Mouse (Mus musculus): ENCODE measurements around the gene Higd1a. TPM values are rescaled to one million over a fixed set of nuclear protein-coding genes. Genes with fewer than 3 reads are reported as not detected.

Higd1a gene
- polyA plus RNA-seq, 1 experiment from 2014 or later = 174 TPM

DNA sequence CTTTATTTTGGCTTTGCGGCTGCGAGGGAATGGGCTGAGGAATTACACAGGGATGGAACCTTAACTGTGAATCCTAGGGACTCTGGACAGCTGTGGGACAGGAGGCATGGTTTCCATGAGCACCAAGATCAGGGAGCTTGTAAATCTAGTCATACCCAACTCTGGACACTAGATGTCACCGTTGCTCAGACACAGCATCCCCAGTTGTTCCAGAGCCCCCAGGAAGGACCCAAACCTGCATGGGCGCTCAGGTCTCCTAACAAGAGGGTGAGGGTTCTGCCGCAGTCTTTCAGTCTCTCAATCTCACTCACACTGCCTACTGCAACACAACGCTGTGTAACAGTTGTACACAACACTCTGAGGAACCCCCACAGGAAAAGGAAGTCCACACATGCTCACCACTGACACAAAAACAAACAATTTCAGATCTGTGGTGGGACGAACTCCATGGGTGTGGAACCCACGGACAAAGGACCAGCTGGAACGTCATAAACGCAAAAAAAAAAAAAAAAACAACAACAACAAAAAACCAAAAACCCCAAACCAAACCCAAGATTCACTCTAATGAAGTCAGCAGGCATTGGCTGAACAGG, 11.5 kb downstream of the Higd1a start:
- no peak overlapping the region for H3K27ac ChIP-seq
- WGBS = 58% methylated on average over 10 of the region's 10 CpGs
- H3K9me3 ChIP-seq (replicated peaks) = no peaks in the 10 kb centered on the region
- no peak overlapping the region for H3K4me3 ChIP-seq
- no peaks in the 10 kb centered on the region for H3K4me1 ChIP-seq
- H3K36me3 ChIP-seq = peaks cover 45% of the 10 kb centered on the region
- DNase-seq (ENCODE audit: low spot score) = no peak
- H3K27me3 ChIP-seq (ENCODE audit: low read depth, poor library complexity, severe bottlenecking) = 0 out of 2 replicates have a peak, but pooled peaks cover 3% of the 10 kb centered on the region

- no peaks in the 10 kb centered on the region for H3K9me3 ChIP-seq (replicated peaks)
- DNase-seq (ENCODE audit: low spot score) = no peak
- peaks cover 12% of the 10 kb centered on the region for H3K4me1 ChIP-seq
- peaks cover 9% of the 10 kb centered on the region for H3K36me3 ChIP-seq
- 97% methylated on average over 2 of the region's 2 CpGs for WGBS
- H3K4me3 ChIP-seq = no peak overlapping the region
- no peak overlapping the region for H3K27ac ChIP-seq
- H3K27me3 ChIP-seq (ENCODE audit: low read depth, poor library complexity, severe bottlenecking) = 0 out of 2 replicates have a peak, but pooled peaks cover 19% of the 10 kb centered on the region
Observed at GRCm38 (mm10) chr9:121842914-121843313, 15.2 kb downstream of the Higd1a start.

GRCm38 (mm10) chr9:121839622-121839965, 18.6 kb downstream of the Higd1a start:
- Histone ChIP-seq H3K36me3 (no peaks in the 10 kb centered on the region), H3K4me1 (peaks cover 12% of the 10 kb centered on the region), H3K27ac (peak overlapping the region; percentile 74; the same call in 1 of the 2 replicates), H3K4me3 (peak overlapping the region; percentile 63), H3K9me3 (replicated peaks) (no peaks in the 10 kb centered on the region), H3K27me3 (ENCODE audit: low read depth, poor library complexity, severe bottlenecking) (0 out of 2 replicates have a peak, but pooled peaks cover 19% of the 10 kb centered on the region)
- 45% methylated on average over 7 of the region's 7 CpGs for WGBS
- no peak for DNase-seq (ENCODE audit: low spot score)

GRCm38 (mm10) chr9:121838829-121839621, 19.1 kb downstream of the Higd1a start, which contains the start of gene Ccdc13:
TSS of gene Ccdc13 (minus strand) at chr9:121839461.
- WGBS = 4% methylated on average over 61 of the region's 61 CpGs
- H3K4me3 ChIP-seq = peak within 1 kb of the TSS; percentile 63

DNA sequence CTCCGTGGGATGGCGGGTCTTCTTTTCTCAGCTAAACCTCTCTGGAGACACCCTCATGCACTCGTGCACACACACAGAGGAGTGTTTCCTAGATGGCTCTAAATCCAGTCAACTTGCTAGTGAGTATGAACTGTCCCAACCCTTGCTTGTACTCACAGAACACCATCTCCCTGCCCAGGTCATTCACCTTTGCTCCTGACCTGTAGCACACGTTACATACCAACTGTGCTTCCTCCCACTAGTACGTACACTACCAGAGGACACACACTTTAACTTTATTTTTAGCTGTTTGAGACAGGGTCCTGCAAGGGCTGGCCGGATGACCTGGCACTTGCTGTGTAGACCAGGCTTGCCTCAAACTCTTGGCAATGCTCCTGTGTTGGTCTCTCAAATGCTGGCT, 20.2 kb downstream of the Higd1a start:
- 93% methylated on average over 6 of the region's 6 CpGs for WGBS
- no peak overlapping the region for H3K27ac ChIP-seq
- no peak for DNase-seq (ENCODE audit: low spot score)

More at GRCm38 (mm10) chr9:121838829-121839621, 19.1 kb downstream of the Higd1a start, which contains the start of gene Ccdc13:
- H3K36me3 ChIP-seq = no peaks in the 10 kb centered on the region
- H3K9me3 ChIP-seq (replicated peaks) = no peaks in the 10 kb centered on the region
- H3K27ac ChIP-seq = peak within 1 kb of the TSS; percentile 74
- DNase-seq (ENCODE audit: low spot score) = peak; percentile 95
- 0 out of 2 replicates have a peak, but pooled peaks cover 19% of the 10 kb centered on the region for H3K27me3 ChIP-seq (ENCODE audit: low read depth, poor library complexity, severe bottlenecking)
- H3K4me1 ChIP-seq = peaks cover 12% of the 10 kb centered on the region

GRCm38 (mm10) chr9:121833825-121834224, 24.3 kb downstream of the Higd1a start:
- 82% methylated on average over 11 of the region's 11 CpGs for WGBS
- no peaks in the 10 kb centered on the region for H3K36me3 ChIP-seq
- H3K27ac ChIP-seq = no peak overlapping the region
- no peak overlapping the region for H3K4me3 ChIP-seq
- H3K27me3 ChIP-seq (ENCODE audit: low read depth, poor library complexity, severe bottlenecking) = 0 out of 2 replicates have a peak, but pooled peaks cover 9% of the 10 kb centered on the region
- peaks cover 3% of the 10 kb centered on the region for H3K4me1 ChIP-seq
- no peak for DNase-seq (ENCODE audit: low spot score)
- H3K9me3 ChIP-seq (replicated peaks) = no peaks in the 10 kb centered on the region

More for the DNA sequence above, 20.2 kb downstream of the Higd1a start:
- H3K9me3 ChIP-seq (replicated peaks) = no peaks in the 10 kb centered on the region
- H3K4me1 ChIP-seq = peaks cover 12% of the 10 kb centered on the region
- no peaks in the 10 kb centered on the region for H3K36me3 ChIP-seq
- H3K4me3 ChIP-seq = no peak overlapping the region
- H3K27me3 ChIP-seq (ENCODE audit: low read depth, poor library complexity, severe bottlenecking) = 0 out of 2 replicates have a peak, but pooled peaks cover 19% of the 10 kb centered on the region

GRCm38 (mm10) chr9:121830956-121831293, 27.2 kb downstream of the Higd1a start:
- no peak overlapping the region for H3K27ac ChIP-seq
- WGBS = 28% methylated on average over 6 of the region's 6 CpGs
- no peaks in the 10 kb centered on the region for H3K36me3 ChIP-seq
- no peaks in the 10 kb centered on the region for H3K9me3 ChIP-seq (replicated peaks)
- no peak overlapping the region for H3K4me3 ChIP-seq
- DNase-seq (ENCODE audit: low spot score) = peak; percentile 82
- H3K27me3 ChIP-seq (ENCODE audit: low read depth, poor library complexity, severe bottlenecking) = no peaks in the 10 kb centered on the region
- H3K4me1 ChIP-seq = peaks cover 7% of the 10 kb centered on the region

DNA sequence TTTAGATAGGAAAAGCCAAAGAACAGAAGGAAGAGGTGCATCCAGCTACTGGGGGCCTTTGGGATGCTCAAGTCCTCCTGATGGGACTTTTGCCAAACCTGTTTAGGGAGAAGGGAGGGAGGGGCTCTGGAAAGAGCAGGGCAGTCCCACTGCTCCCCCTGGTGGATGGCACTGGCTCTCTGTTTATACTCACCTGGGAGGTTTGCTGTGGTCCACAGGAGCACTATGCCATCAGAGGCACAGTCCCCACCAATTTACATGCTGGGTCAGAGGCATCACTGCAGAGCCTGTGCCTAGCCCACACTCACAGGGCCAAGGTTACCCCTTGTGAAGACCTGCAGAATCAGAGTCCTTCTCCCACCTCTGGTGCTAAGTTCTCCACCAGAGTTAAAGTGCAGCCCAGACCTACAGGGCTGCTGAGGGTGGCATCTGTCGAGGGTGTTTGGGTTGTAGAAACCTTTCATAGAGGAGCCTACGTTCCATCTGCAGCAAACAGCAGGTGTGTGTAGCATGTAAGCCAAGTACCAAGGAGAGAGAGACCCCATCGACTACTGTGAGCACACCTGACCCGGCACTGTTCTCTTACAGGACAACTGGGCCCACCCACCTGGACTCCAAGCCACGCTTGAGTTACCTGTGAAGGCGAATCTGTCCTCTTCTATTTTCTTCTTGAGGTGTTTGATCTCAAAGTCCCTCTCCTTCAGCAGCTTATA, 27.8 kb downstream of the Higd1a start:
- Histone ChIP-seq H3K4me3 (no peak overlapping the region), H3K9me3 (replicated peaks) (no peaks in the 10 kb centered on the region), H3K27me3 (ENCODE audit: low read depth, poor library complexity, severe bottlenecking) (no peaks in the 10 kb centered on the region), H3K36me3 (no peaks in the 10 kb centered on the region), H3K4me1 (peaks cover 7% of the 10 kb centered on the region), H3K27ac (no peak overlapping the region)
- WGBS = 85% methylated on average over 6 of the region's 6 CpGs
- peak; percentile 42 for DNase-seq (ENCODE audit: low spot score)

DNA sequence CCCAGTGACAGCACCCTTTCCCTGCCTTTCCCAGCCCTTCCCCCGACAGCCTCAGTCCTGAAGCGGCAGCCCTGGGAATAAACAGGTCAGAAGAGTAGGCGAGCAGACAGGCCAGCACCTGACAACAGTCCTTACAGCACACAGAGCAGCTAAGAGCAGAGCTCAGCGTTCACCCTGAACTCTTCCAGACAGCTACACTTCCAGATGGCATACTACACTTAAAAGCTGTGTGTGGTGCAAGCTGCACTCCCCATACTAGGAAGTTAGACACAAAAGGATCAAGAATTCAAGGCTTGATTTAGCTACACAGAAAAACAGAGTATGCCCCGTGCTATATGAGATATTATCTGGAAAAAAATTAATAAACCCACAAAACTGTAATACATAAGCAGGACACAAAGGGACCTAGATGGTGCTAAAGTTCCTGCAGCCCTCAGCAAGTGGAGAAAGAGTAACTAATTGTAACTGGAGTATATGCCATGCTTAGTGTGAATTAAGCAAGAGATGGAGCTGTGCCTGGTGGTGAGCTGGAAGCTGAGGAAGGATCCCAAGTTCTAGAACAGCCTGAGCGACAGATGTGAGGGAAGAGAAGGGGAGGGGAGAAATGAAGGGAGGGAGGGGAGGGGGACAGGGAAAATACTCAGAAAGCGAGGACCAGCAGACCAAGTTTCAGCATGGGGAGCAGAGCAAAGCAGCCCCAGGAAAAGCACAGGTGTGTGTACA, 28.7 kb downstream of the Higd1a start:
- no peak overlapping the region for H3K4me3 ChIP-seq
- WGBS = 71% methylated on average over 7 of the region's 7 CpGs
- peaks cover 7% of the 10 kb centered on the region for H3K4me1 ChIP-seq
- no peak overlapping the region for H3K27ac ChIP-seq
- DNase-seq (ENCODE audit: low spot score) = no peak
- no peaks in the 10 kb centered on the region for H3K36me3 ChIP-seq
- H3K9me3 ChIP-seq (replicated peaks) = no peaks in the 10 kb centered on the region
- no peaks in the 10 kb centered on the region for H3K27me3 ChIP-seq (ENCODE audit: low read depth, poor library complexity, severe bottlenecking)

DNA sequence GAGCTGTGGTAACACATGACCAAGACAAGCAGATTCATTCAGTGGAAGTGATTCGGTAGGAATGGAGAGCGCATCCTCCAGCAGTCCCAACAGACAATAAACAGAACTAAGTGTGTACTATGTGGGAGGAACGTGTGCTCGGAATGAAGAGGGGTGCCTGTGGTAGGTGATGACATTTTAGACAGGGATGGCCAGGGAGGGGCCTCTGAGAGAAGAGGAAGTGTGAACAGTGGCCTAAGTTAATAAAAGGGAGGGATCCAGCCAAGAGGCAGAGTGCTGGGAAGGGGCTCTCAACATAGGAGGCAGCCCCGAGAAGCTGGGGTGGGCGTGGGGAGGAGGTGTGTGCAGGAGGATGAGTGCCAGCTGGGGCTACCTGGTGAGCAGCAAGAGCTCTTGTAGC, 29.8 kb downstream of the Higd1a start:
- Histone ChIP-seq H3K4me3 (no peak overlapping the region), H3K9me3 (replicated peaks) (no peaks in the 10 kb centered on the region), H3K27me3 (ENCODE audit: low read depth, poor library complexity, severe bottlenecking) (no peaks in the 10 kb centered on the region), H3K36me3 (no peaks in the 10 kb centered on the region), H3K27ac (no peak overlapping the region), H3K4me1 (peaks cover 7% of the 10 kb centered on the region)
- no peak for DNase-seq (ENCODE audit: low spot score)
- 81% methylated on average over 6 of the region's 6 CpGs for WGBS

GRCm38 (mm10) chr9:121826356-121826755, 31.8 kb downstream of the Higd1a start:
- Histone ChIP-seq H3K36me3 (no peaks in the 10 kb centered on the region), H3K4me1 (peaks cover 7% of the 10 kb centered on the region), H3K27me3 (ENCODE audit: low read depth, poor library complexity, severe bottlenecking) (no peaks in the 10 kb centered on the region), H3K27ac (no peak overlapping the region), H3K4me3 (no peak overlapping the region), H3K9me3 (replicated peaks) (no peaks in the 10 kb centered on the region)
- DNase-seq (ENCODE audit: low spot score) = no peak
- WGBS = 92% methylated on average over 3 of the region's 3 CpGs

- H3K4me3 ChIP-seq = no peak overlapping the region
- no peaks in the 10 kb centered on the region for H3K36me3 ChIP-seq
- H3K9me3 ChIP-seq (replicated peaks) = no peaks in the 10 kb centered on the region
- 87% methylated on average over 7 of the region's 7 CpGs for WGBS
- peaks cover 12% of the 10 kb centered on the region for H3K4me1 ChIP-seq
- H3K27me3 ChIP-seq (ENCODE audit: low read depth, poor library complexity, severe bottlenecking) = no peaks in the 10 kb centered on the region
- DNase-seq (ENCODE audit: low spot score) = no peak
- no peak overlapping the region for H3K27ac ChIP-seq
Observed at GRCm38 (mm10) chr9:121823991-121824390, 34.2 kb downstream of the Higd1a start.

Measured in limb, embryonic 10.5 days (tissue).